ENCODE assay signal across 12 mouse cellular contexts in genomic region chr12:86110637-86111036, GRCm38 (mm10). TPM values are rescaled to one million over a fixed set of nuclear protein-coding genes. Genes with fewer than 3 reads are reported as not detected.
DNase-seq lines count a peak whose midpoint lies in the region; ATAC-seq and TF ChIP-seq lines count a peak whose summit lies in the region.
"Had no signal": no experiment of that assay in that cellular context is flagged by ENCODE, and none has a peak within 500 bp of the region (broad histone marks: within the 10 kb centered on the region; RNA-seq: fewer than 3 reads in every experiment).

No protein-coding gene starts in this region.

- no peak overlapping the region for H3K4me2 ChIP-seq in embryonic facial prominence, embryonic 14.5 days (ENCODE audit: low read depth, low read length)
- no peak overlapping the region for H3K4me2 ChIP-seq in liver, embryonic 14.5 days (ENCODE audit: low read depth)
- no peak overlapping the region for H3K4me2 ChIP-seq in liver, embryonic 12.5 days
- H3K4me2 ChIP-seq: embryonic facial prominence, embryonic 12.5 days; heart, embryonic 15.5 days; limb, embryonic 12.5 days had no signal

- DNase-seq in embryonic facial prominence, embryonic 14.5 days (ENCODE audit: low spot score) = no peak
- no peak for DNase-seq in embryonic facial prominence, embryonic 10.5 days (ENCODE audit: low spot score)
- peak in 1 of 3 experiments; percentile 7 for DNase-seq in liver, embryonic 14.5 days (ENCODE audit: low read depth in 3 of 3, low spot score in 3 of 3)
- DNase-seq in brain, adult 2 months (ENCODE audit: low read depth, low spot score) = peak; percentile 39
- peak; percentile 41 for DNase-seq in retina, postnatal 1 day
- no peak for DNase-seq in heart, adult 8-10 months (ENCODE audit: low spot score)

- WGBS in embryonic facial prominence, embryonic 14.5 days = 98% methylated on average over 2 of the region's 2 CpGs
- WGBS in embryonic facial prominence, embryonic 10.5 days = 90% methylated on average over 2 of the region's 2 CpGs
- 54% methylated on average over 2 of the region's 2 CpGs for WGBS in liver, embryonic 14.5 days (ENCODE audit: insufficient replicate concordance)
- WGBS in liver, embryonic 12.5 days (ENCODE audit: insufficient replicate concordance) = 66% methylated on average over 2 of the region's 2 CpGs

- H3K27ac ChIP-seq in embryonic facial prominence, embryonic 14.5 days (replicated peaks; ENCODE audit: low read depth, low read length) = no peak overlapping the region
- H3K27ac ChIP-seq in embryonic facial prominence, embryonic 10.5 days (replicated peaks) = no peak overlapping the region
- no peak overlapping the region for H3K27ac ChIP-seq in liver, embryonic 14.5 days
- no peak overlapping the region for H3K27ac ChIP-seq in liver, embryonic 12.5 days
- H3K27ac ChIP-seq: embryonic facial prominence, embryonic 12.5 days; heart, embryonic 15.5 days; limb, embryonic 12.5 days had no signal

- H3K9me3 ChIP-seq in embryonic facial prominence, embryonic 14.5 days (ENCODE audit: control insufficient read depth, low read length) = no peaks in the 10 kb centered on the region
- H3K9me3 ChIP-seq in embryonic facial prominence, embryonic 10.5 days = no peaks in the 10 kb centered on the region
- no peaks in the 10 kb centered on the region for H3K9me3 ChIP-seq in liver, embryonic 14.5 days (ENCODE audit: control insufficient read depth, low read length)
- H3K9me3 ChIP-seq in liver, embryonic 12.5 days (replicated peaks) = no peaks in the 10 kb centered on the region
- H3K9me3 ChIP-seq: embryonic facial prominence, embryonic 12.5 days; heart, embryonic 15.5 days; limb, embryonic 12.5 days had no signal

- H3K4me3 ChIP-seq in embryonic facial prominence, embryonic 14.5 days (ENCODE audit: low read depth, low read length) = no peak overlapping the region
- no peak overlapping the region for H3K4me3 ChIP-seq in embryonic facial prominence, embryonic 10.5 days
- no peak overlapping the region for H3K4me3 ChIP-seq in liver, embryonic 14.5 days (ENCODE audit: insufficient read depth in 1 of 2, low read depth in 2 of 2, low read length in 2 of 2)
- no peak overlapping the region for H3K4me3 ChIP-seq in liver, embryonic 12.5 days
- H3K4me3 ChIP-seq: embryonic facial prominence, embryonic 12.5 days; heart, embryonic 15.5 days; limb, embryonic 12.5 days had no signal

- H3K9ac ChIP-seq in embryonic facial prominence, embryonic 14.5 days (ENCODE audit: low read depth, low read length) = no peak overlapping the region
- H3K9ac ChIP-seq in liver, embryonic 14.5 days (replicated peaks) = no peak overlapping the region
- no peak overlapping the region for H3K9ac ChIP-seq in liver, embryonic 12.5 days
- H3K9ac ChIP-seq: embryonic facial prominence, embryonic 12.5 days; heart, embryonic 15.5 days; limb, embryonic 12.5 days had no signal

- no peaks in the 10 kb centered on the region for H3K27me3 ChIP-seq in embryonic facial prominence, embryonic 14.5 days (replicated peaks; ENCODE audit: control insufficient read depth, insufficient read depth, low read length)
- H3K27me3 ChIP-seq in embryonic facial prominence, embryonic 10.5 days (replicated peaks; ENCODE audit: low read depth, poor library complexity, severe bottlenecking) = no peaks in the 10 kb centered on the region
- no peaks in the 10 kb centered on the region for H3K27me3 ChIP-seq in liver, embryonic 14.5 days (ENCODE audit: control insufficient read depth, insufficient read depth, low read length)
- H3K27me3 ChIP-seq in liver, embryonic 12.5 days (replicated peaks) = no peaks in the 10 kb centered on the region
- H3K27me3 ChIP-seq: embryonic facial prominence, embryonic 12.5 days; heart, embryonic 15.5 days; limb, embryonic 12.5 days had no signal

- peak; percentile 52 for TF ChIP-seq CTCF in liver, embryonic 14.5 days (IDR thresholded peaks at IDR 0.05; ENCODE audit: low read depth)

- ATAC-seq in embryonic facial prominence, embryonic 14.5 days (ENCODE audit: low read depth) = 0 out of 2 replicates have a peak, but pooled peaks have one; percentile 48
- no peak for ATAC-seq in liver, embryonic 14.5 days (ENCODE audit: insufficient read depth)
- ATAC-seq in liver, embryonic 12.5 days = no peak
- no peak for ATAC-seq in cerebellum, adult (ENCODE audit: insufficient number of reproducible peaks, low FRiP score, low TSS enrichment)

- no peaks in the 10 kb centered on the region for H3K4me1 ChIP-seq in embryonic facial prominence, embryonic 14.5 days (ENCODE audit: control insufficient read depth, insufficient read depth, low read length)
- H3K4me1 ChIP-seq in embryonic facial prominence, embryonic 10.5 days = no peaks in the 10 kb centered on the region
- H3K4me1 ChIP-seq in liver, embryonic 14.5 days (replicated peaks; ENCODE audit: control insufficient read depth in 2 of 2, insufficient read depth in 2 of 2, low read length in 1 of 2) = no peaks in the 10 kb centered on the region
- H3K4me1 ChIP-seq in liver, embryonic 12.5 days = no peaks in the 10 kb centered on the region
- H3K4me1 ChIP-seq: embryonic facial prominence, embryonic 12.5 days; limb, embryonic 12.5 days had no signal

- 0 out of 2 replicates have a peak, but pooled peaks cover 5% of the 10 kb centered on the region for H3K36me3 ChIP-seq in embryonic facial prominence, embryonic 14.5 days (ENCODE audit: control insufficient read depth, insufficient read depth, low read length)
- H3K36me3 ChIP-seq in embryonic facial prominence, embryonic 10.5 days (replicated peaks) = peaks cover 18% of the 10 kb centered on the region; the same call in 1 of the 2 replicates
- no peaks in the 10 kb centered on the region for H3K36me3 ChIP-seq in liver, embryonic 14.5 days (replicated peaks; ENCODE audit: control insufficient read depth, insufficient read depth, low read depth)
- no peaks in the 10 kb centered on the region for H3K36me3 ChIP-seq in liver, embryonic 12.5 days

- TF ChIP-seq EP300 in liver, embryonic 14.5 days (IDR thresholded peaks at IDR 0.05; ENCODE audit: low read depth) = no peak

RNA-seq across cellular contexts. Expression of gene Ift43, which starts 28.3 kb away (rescaled TPM):
- 79.2 and 80.3 TPM in 2 replicates for polyA plus RNA-seq in embryonic facial prominence, embryonic 14.5 days (2014; fragmentation: Nextera tagmentation; extraction: Ambion mirVana)
- 62.4 and 64.8 TPM in 2 replicates for polyA plus RNA-seq in embryonic facial prominence, embryonic 10.5 days (2016; fragmentation: Nextera tagmentation; extraction: Ambion mirVana)
- polyA plus RNA-seq in liver, embryonic 14.5 days (2012; rRNA removed) = 3.0 and 3.3 TPM in 2 replicates
- polyA plus RNA-seq in liver, embryonic 14.5 days (2014; fragmentation: Nextera tagmentation; extraction: Ambion mirVana) = 5.8 and 7.3 TPM in 2 replicates
- polyA plus RNA-seq in liver, embryonic 12.5 days (2016; fragmentation: Nextera tagmentation; extraction: Ambion mirVana) = 12.3 and 12.9 TPM in 2 replicates
- 10 to 100 TPM; 24.9 to 32.3 (median 27.7) TPM for total RNA-seq in heart, adult 8-10 months (2022)
- total RNA-seq: monocyte, adult 5-6 weeks had no signal

RNA-seq across cellular contexts. Expression of gene Tgfb3, which starts 31.8 kb away (rescaled TPM):
- 59.4 and 61.8 TPM in 2 replicates for polyA plus RNA-seq in embryonic facial prominence, embryonic 14.5 days (2014; fragmentation: Nextera tagmentation; extraction: Ambion mirVana)
- 10.7 and 14.4 TPM in 2 replicates for polyA plus RNA-seq in embryonic facial prominence, embryonic 10.5 days (2016; fragmentation: Nextera tagmentation; extraction: Ambion mirVana)
- 0.94 and 1.2 TPM in 2 replicates for polyA plus RNA-seq in liver, embryonic 14.5 days (2012; rRNA removed)
- 0.75 and 1.3 TPM in 2 replicates for polyA plus RNA-seq in liver, embryonic 14.5 days (2014; fragmentation: Nextera tagmentation; extraction: Ambion mirVana)
- 6.1 and 9.9 TPM in 2 replicates for polyA plus RNA-seq in liver, embryonic 12.5 days (2016; fragmentation: Nextera tagmentation; extraction: Ambion mirVana)
- 10 to 100 TPM; 13.5 to 15.5 (median 14.3) TPM for total RNA-seq in heart, adult 8-10 months (2022)

Comparison
In these comparisons a context has a peak if more than half of its experiments do, and no peak if none do; other contexts are left out.
1. DNase-seq: peak in brain, adult 2 months (single experiment) and retina, postnatal 1 day (single experiment); none in embryonic facial prominence, embryonic 14.5 days (single experiment), embryonic facial prominence, embryonic 10.5 days (single experiment) and heart, adult 8-10 months (single experiment).